Mouse (Mus musculus) gastrocnemius, postnatal 14 days (tissue): ENCODE measurements at regions not wholly inside any gene's neighbourhood (a gene's known extent, or its start where the extent isn't known, plus 50 kb on each side); places are given as distances from the start of the nearest gene placed in this dataset.
"Not testable (repeated sequence)": the region's sequence is repeated elsewhere in the genome, so short reads cannot be mapped to it uniquely, and the experiment has no call there.

Experiments used
- DNase-seq: peaks from one replicate; pipeline ENCODE4 v3.0.0; 2021; ENCODE audit warnings: mixed read lengths
- intact Hi-C: fragments of 180-260 bp; cut with DNase I; formaldehyde crosslinking; loops from one replicate; pipeline ENCODE4 v1.15.1; 2025; ENCODE audit warnings: low total_unique reads

GRCm38 (mm10) chr4:81567928-81568327, 125.3 kb upstream of the Mpdz start:
- peak; percentile 54 for DNase-seq
- intact Hi-C loops: loop anchor here (2.0 to 10.0 kb wide), 2 partner anchors 975 to 1017 kb away; no protein-coding TSS in a partner anchor

- intact Hi-C loops: loop anchor here (10.0 kb wide), 1 partner anchor 1018 kb away; no protein-coding TSS in a partner anchor
- no peak for DNase-seq
These were observed 123.9 kb upstream of the Mpdz start for GRCm38 (mm10) chr4:81566526-81566925.

GRCm38 (mm10) chr4:81565422-81566395, 123.1 kb upstream of the Mpdz start:
- DNase-seq: no peak
- intact Hi-C loops: loop anchor here (10.0 kb wide), 1 partner anchor 1019 kb away; no protein-coding TSS in a partner anchor

GRCm38 (mm10) chr4:81564446-81564845, 121.8 kb upstream of the Mpdz start:
- DNase-seq: no peak
- intact Hi-C loops: loop anchor here (10.0 kb wide), 1 partner anchor 1020 kb away; no protein-coding TSS in a partner anchor

GRCm38 (mm10) chr4:81563574-81563973, 121.0 kb upstream of the Mpdz start:
- DNase-seq: no peak
- intact Hi-C loops: loop anchor here (10.0 kb wide), 1 partner anchor 1021 kb away; no protein-coding TSS in a partner anchor

GRCm38 (mm10) chr4:81561453-81561852, 118.8 kb upstream of the Mpdz start:
- intact Hi-C loops: loop anchor here (10.0 kb wide), 1 partner anchor 1023 kb away; no protein-coding TSS in a partner anchor
- DNase-seq: no peak

GRCm38 (mm10) chr4:81550816-81551215, 108.2 kb upstream of the Mpdz start:
- no peak for DNase-seq
- intact Hi-C loops: no loop called here

- no peak for DNase-seq
- intact Hi-C loops: no loop called here
These were observed 107.6 kb upstream of the Mpdz start for GRCm38 (mm10) chr4:81550256-81550655.

GRCm38 (mm10) chr4:81540496-81540895, 97.9 kb upstream of the Mpdz start:
- intact Hi-C loops: no loop called here
- DNase-seq: no peak

GRCm38 (mm10) chr4:81539551-81539950, 96.9 kb upstream of the Mpdz start:
- no peak for DNase-seq
- intact Hi-C loops: no loop called here

GRCm38 (mm10) chr4:81536795-81537194, 94.2 kb upstream of the Mpdz start:
- intact Hi-C loops: no loop called here
- no peak for DNase-seq

- DNase-seq: peak; percentile 7
- intact Hi-C loops: no loop called here
These were observed 87.9 kb upstream of the Mpdz start for GRCm38 (mm10) chr4:81530546-81530945.

GRCm38 (mm10) chr4:81519151-81519550, 76.5 kb upstream of the Mpdz start:
- intact Hi-C loops, DNase-seq: not testable (repeated sequence)

- no peak for DNase-seq
- intact Hi-C loops: no loop called here
These were observed 71.9 kb upstream of the Mpdz start for GRCm38 (mm10) chr4:81514547-81514946.

GRCm38 (mm10) chr4:81512396-81512795, 69.8 kb upstream of the Mpdz start:
- no peak for DNase-seq
- intact Hi-C loops: no loop called here

GRCm38 (mm10) chr4:81508776-81509175, 66.2 kb upstream of the Mpdz start:
- intact Hi-C loops: no loop called here
- no peak for DNase-seq

- intact Hi-C loops: no loop called here
- DNase-seq: no peak
These were observed 64.2 kb upstream of the Mpdz start for GRCm38 (mm10) chr4:81506841-81507240.

- intact Hi-C loops: no loop called here
- no peak for DNase-seq
These were observed 63.7 kb upstream of the Mpdz start for GRCm38 (mm10) chr4:81506306-81506705.

- intact Hi-C loops: no loop called here
- DNase-seq: no peak
These were observed 62.5 kb upstream of the Mpdz start for GRCm38 (mm10) chr4:81505096-81505495.

- intact Hi-C loops: no loop called here
- DNase-seq: no peak
These were observed 61.3 kb upstream of the Mpdz start for GRCm38 (mm10) chr4:81503941-81504340.

- intact Hi-C loops: no loop called here
These were observed 59.2 kb upstream of the Mpdz start for GRCm38 (mm10) chr4:81501802-81502201.

More at GRCm38 (mm10) chr4:81501802-81502201, 59.2 kb upstream of the Mpdz start:
- no peak for DNase-seq
